Mouse (Mus musculus): ENCODE measurements at regions not wholly inside any gene's neighbourhood (a gene's known extent, or its start where the extent isn't known, plus 50 kb on each side); places are given as distances from the start of the nearest gene placed in this dataset.

DNA sequence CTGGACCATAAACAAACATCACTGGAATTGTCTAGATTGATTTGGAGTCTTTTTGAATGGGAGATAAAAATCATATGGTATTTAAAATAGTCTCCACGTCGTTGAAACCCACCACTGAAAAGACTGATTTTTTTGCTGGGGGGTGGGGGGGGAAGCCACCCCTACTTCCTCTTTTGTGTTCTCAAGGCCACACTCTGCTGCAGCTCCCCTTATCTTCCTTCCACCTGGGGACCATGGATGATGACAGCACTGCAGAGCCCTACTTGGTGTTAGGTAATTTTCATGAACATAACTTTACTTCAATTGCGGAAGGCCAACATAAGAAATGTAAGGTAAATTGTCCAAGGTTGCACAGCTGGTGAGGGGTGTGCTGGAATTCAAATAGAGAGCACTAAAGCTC, 232.4 kb upstream of the Vrk2 start:
- H3K27me3 ChIP-seq, result no peaks in the 10 kb centered on the region
- H3K36me3 ChIP-seq, result no peaks in the 10 kb centered on the region
- H3K9me3 ChIP-seq, result no peaks in the 10 kb centered on the region
- H3K4me2 ChIP-seq (replicated peaks), result no peak overlapping the region
- 94% methylated on average over 3 of the region's 3 CpGs for WGBS
- H3K4me3 ChIP-seq, result no peak overlapping the region
- H3K9ac ChIP-seq (replicated peaks), result no peak overlapping the region
- no peak for ATAC-seq (replicated peaks)
- H3K4me1 ChIP-seq, result peaks cover 5% of the 10 kb centered on the region; the same call in 1 of the 2 replicates
- H3K27ac ChIP-seq (replicated peaks), result no peak overlapping the region

DNA sequence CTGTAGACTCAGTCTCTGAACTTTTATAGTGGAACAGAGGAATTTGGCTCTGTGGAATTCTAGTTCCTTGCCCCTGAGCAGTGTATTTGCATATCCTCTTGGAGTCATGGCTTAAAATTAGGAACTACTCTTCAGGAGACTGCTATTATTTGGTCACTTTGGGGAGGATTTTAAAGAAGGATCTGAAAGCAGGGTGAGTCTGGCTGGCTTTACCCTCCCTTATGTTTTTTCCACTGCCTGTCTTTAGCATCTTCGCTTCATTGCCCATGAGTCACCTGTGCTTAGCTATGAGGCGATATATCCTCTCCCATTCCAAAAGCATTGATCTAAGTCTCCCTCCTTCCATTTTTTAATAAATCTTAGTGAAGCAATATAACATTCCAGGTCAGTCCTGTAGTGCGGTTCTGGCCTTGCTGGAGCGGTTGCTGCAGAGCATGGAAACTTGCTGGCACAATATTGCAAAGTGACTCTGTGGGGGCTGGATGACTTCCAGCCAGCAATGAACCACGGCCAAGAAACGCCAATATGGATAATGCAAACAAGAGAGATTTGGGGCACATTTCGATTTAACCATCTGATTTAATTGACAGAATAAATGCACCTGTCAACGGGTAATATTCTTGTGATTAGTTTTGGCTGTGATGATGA, 230.4 kb upstream of the Vrk2 start:
- no peaks in the 10 kb centered on the region for H3K9me3 ChIP-seq
- no peaks in the 10 kb centered on the region for H3K27me3 ChIP-seq
- H3K4me2 ChIP-seq (replicated peaks), result no peak overlapping the region
- ATAC-seq (replicated peaks), result no peak
- H3K36me3 ChIP-seq, result no peaks in the 10 kb centered on the region
- H3K4me1 ChIP-seq, result peaks cover 5% of the 10 kb centered on the region; the same call in 1 of the 2 replicates
- peak overlapping the region; percentile 32 for H3K27ac ChIP-seq (replicated peaks)
- 57% methylated on average over 8 of the region's 8 CpGs for WGBS
- no peak overlapping the region for H3K9ac ChIP-seq (replicated peaks)
- H3K4me3 ChIP-seq, result no peak overlapping the region

DNA sequence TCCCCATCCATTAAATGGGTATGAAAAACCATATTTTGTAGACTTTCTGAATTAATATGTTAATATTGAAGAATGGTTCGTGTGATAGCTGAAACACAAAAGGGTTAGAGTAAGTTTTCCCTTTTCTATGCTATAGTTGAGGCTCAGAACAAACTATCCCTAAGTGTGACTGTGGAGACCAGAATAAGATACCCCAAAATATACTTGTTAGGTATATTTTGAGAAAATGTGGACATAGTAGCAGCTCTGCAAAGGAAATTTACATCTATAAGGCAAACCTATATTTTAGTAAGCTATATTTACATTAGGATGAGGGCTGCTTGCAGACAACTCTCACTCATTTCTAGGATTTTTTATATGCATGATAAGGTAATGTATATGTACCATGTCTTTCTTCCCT, 227.3 kb upstream of the Vrk2 start:
- Histone ChIP-seq H3K9me3 (no peaks in the 10 kb centered on the region), H3K36me3 (no peaks in the 10 kb centered on the region), H3K4me1 (peaks cover 11% of the 10 kb centered on the region; the same call in 1 of the 2 replicates), H3K4me3 (no peak overlapping the region), H3K4me2 (replicated peaks) (no peak overlapping the region), H3K27ac (replicated peaks) (no peak overlapping the region), H3K27me3 (no peaks in the 10 kb centered on the region), H3K9ac (replicated peaks) (no peak overlapping the region)
- ATAC-seq (replicated peaks), result no peak
- 64% methylated on average over 1 of the region's 1 CpGs for WGBS

DNA sequence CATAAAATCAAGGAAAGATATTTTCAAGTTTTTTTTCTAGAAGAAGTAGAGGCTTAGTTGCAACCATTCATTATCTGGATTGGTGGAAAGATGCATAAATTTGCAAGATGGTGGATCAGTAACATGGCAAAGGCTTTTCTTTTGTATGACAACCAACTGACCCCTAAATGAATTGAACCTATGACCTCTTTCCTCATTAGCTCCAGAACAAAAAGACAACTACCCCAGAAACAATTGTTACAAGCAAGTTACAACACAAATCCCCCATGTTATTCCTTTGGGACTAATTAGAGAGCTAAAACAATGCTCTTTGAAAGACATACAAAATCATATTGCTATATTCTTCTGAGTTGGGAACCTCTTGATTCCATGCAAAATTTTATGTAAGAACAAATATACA, 223.5 kb upstream of the Vrk2 start:
- Histone ChIP-seq H3K27ac (replicated peaks) (no peak overlapping the region), H3K4me2 (replicated peaks) (no peak overlapping the region), H3K4me3 (no peak overlapping the region), H3K36me3 (no peaks in the 10 kb centered on the region), H3K27me3 (no peaks in the 10 kb centered on the region), H3K9ac (replicated peaks) (no peak overlapping the region), H3K4me1 (peaks cover 11% of the 10 kb centered on the region; the same call in 1 of the 2 replicates), H3K9me3 (no peaks in the 10 kb centered on the region)
- no peak for ATAC-seq (replicated peaks)

DNA sequence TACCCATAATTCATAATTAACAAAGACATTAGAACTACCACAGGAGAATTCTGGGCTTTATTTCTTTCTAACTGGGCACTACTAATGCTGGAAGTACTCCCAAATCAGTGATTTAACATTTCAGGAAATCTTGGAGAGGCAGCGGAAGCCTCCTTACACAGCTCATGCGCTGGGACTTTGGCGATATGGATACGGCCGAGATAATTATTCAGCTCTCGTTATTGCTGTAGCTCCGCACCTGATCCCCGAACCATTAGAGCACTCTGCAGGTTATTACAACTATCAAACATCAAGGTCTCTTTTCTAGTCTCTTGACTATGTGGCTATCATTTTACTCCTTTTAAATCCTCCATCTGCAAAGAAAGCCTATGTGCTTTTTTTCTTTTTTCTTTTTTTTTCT, 221.3 kb upstream of the Vrk2 start:
- H3K9me3 ChIP-seq, result no peaks in the 10 kb centered on the region
- H3K27me3 ChIP-seq, result no peaks in the 10 kb centered on the region
- no peaks in the 10 kb centered on the region for H3K36me3 ChIP-seq
- WGBS, result 49% methylated on average over 8 of the region's 8 CpGs
- ATAC-seq (replicated peaks), result peak; percentile 69; the same call in 1 of the 2 replicates
- peak overlapping the region; percentile 15; the same call in 1 of the 2 replicates for H3K4me2 ChIP-seq (replicated peaks)
- H3K27ac ChIP-seq (replicated peaks), result peak overlapping the region; percentile 55
- 0 out of 2 replicates have a peak overlapping the region, but pooled peaks have one; percentile 8 for H3K4me3 ChIP-seq
- H3K9ac ChIP-seq (replicated peaks), result no peak overlapping the region
- H3K4me1 ChIP-seq, result peaks cover 11% of the 10 kb centered on the region; the same call in 1 of the 2 replicates

DNA sequence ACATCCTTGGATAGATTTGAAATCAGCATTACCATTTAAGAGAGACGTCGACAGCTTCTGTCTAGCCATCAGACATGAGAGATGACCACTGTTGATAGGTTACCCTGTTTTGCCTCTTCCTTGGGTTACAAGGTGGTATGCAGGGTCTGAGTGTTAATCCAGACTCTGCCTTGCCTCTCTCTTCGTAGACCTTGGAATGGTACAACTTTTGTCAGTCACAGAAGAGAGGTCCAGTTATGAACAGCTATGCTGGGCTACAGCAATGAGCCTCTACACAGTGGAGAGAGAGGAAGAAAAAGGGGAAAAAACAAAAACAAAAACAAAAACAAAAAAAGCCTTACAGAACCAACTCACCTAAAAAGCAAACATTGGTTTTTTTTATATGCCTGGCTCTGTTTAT, 220.8 kb upstream of the Vrk2 start:
- no peak overlapping the region for H3K4me3 ChIP-seq
- H3K27ac ChIP-seq (replicated peaks), result no peak overlapping the region; the same call in 1 of the 2 replicates
- H3K36me3 ChIP-seq, result no peaks in the 10 kb centered on the region
- no peak overlapping the region for H3K4me2 ChIP-seq (replicated peaks)
- H3K9ac ChIP-seq (replicated peaks), result no peak overlapping the region
- 87% methylated on average over 3 of the region's 3 CpGs for WGBS
- no peaks in the 10 kb centered on the region for H3K9me3 ChIP-seq
- no peaks in the 10 kb centered on the region for H3K27me3 ChIP-seq
- H3K4me1 ChIP-seq, result peaks cover 11% of the 10 kb centered on the region; the same call in 1 of the 2 replicates
- ATAC-seq (replicated peaks), result no peak

DNA sequence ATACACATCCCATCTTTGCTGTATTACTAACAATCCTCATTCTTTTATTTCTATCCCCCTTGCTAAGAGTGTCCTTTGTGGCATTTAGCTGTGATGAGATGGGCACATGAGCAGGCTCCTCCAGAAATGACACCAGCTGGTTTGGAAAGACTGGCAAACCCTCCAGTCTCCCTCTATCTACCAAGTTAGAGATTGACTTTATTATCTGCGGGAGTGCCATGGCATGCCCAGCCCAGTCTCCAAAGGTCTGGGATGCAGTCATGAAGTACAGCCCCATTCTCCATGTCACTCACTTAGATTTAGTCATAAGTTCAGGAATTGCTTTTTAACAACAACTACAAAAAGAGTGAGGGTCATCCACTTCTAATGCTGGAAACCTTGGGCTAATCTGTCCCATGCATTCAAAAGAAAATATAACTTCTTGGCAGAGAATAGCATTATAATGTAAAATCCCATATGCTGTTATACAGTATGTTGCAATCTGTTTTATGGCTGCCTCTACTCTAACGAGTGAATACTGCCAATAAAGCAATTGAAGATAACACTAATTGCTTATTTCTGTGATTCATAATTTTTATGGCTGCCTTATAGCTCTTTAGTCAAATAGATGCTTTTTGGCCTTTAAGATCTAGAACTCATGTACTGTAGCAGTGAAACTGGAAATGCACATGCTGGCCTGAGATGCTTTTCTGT, 208.6 kb upstream of the Vrk2 start:
- Histone ChIP-seq H3K4me2 (replicated peaks) (no peak overlapping the region), H3K27ac (replicated peaks) (peak overlapping the region; percentile 80), H3K9me3 (no peaks in the 10 kb centered on the region), H3K4me1 (peaks cover 26% of the 10 kb centered on the region), H3K9ac (replicated peaks) (no peak overlapping the region), H3K27me3 (no peaks in the 10 kb centered on the region), H3K36me3 (no peaks in the 10 kb centered on the region), H3K4me3 (no peak overlapping the region)
- peak; percentile 72 for ATAC-seq (replicated peaks)
- WGBS, result 63% methylated on average over 2 of the region's 2 CpGs

DNA sequence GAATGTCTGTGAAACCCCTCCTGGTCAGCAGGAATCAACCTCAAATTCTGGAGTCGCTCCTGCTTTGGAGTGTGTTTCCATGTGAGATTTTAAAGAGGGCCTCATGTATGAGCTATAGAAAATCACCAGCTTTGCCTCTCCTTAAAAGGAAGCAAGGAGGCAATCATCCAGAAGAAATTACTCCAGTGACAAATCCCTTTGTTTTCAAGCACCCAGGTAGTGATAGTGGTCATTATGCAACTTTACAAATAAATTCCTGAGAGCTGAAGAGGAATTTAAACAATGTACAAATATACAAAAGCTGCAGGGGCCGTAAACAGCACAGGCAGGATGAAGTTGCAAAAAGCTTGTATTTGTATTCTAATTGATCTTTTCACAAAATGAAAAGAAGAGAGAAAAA, 206.5 kb upstream of the Vrk2 start:
- no peak overlapping the region for H3K4me3 ChIP-seq
- no peaks in the 10 kb centered on the region for H3K27me3 ChIP-seq
- peaks cover 13% of the 10 kb centered on the region; the same call in 1 of the 2 replicates for H3K4me1 ChIP-seq
- H3K9me3 ChIP-seq, result no peaks in the 10 kb centered on the region
- no peak overlapping the region for H3K4me2 ChIP-seq (replicated peaks)
- ATAC-seq (replicated peaks), result no peak
- no peak overlapping the region for H3K9ac ChIP-seq (replicated peaks)
- H3K36me3 ChIP-seq, result no peaks in the 10 kb centered on the region
- no peak overlapping the region for H3K27ac ChIP-seq (replicated peaks)
- WGBS, result 15% methylated on average over 2 of the region's 2 CpGs

DNA sequence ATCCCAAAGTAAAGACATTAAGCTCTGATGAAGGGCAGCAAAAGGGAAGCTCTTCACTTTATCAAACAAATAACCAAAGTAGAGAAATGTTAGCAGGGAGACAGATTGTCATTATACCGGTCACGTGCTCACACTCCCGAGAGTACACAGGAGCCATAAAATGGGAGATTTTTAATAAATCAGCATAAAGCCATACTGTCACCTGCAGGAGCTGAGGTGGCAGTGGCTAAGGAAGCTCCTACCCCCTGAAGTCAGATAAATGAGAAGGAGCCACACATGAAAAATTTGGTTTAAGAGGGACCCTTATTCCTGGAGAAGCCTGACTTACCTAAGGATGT, 200.8 kb upstream of the Vrk2 start:
- 0 out of 2 replicates have a peak overlapping the region, but pooled peaks have one; percentile 8 for H3K27ac ChIP-seq (replicated peaks)
- WGBS, result 63% methylated on average over 3 of the region's 3 CpGs
- no peak for ATAC-seq (replicated peaks)

DNA sequence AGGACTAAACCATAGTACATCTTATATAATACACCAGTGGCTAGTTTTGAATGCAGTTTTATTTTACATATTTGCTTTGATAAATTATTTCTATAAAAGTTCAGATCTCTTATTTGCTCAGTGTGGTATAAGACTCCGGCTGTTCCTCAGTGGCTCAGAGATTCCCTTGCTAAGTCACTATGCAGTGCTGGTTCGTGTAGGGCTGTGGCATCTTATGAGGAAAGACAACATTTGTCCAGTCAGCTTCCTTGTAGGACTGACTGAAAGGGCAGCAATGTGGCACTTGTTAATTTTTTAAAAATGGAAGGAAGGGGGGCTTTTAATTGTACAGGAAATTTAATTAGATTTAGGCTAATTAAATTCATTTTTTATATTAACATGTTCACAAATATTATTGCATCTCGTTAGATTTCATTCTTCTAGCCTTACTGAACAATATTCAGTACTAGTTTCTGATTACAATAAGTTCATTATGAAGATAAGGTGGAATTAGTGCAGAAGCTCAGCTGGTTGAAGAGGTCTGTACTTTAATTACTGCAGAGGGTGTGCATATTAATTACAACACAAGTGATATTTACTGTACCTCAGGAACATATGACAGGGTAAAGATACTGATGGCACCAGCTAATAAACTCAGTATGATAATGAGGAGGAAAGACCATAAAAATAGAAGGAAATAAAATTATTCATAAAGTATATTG, 200.3 kb upstream of the Vrk2 start:
- H3K27me3 ChIP-seq, result no peaks in the 10 kb centered on the region
- 69% methylated on average over 3 of the region's 3 CpGs for WGBS
- no peaks in the 10 kb centered on the region for H3K9me3 ChIP-seq
- 0 out of 2 replicates have a peak, but pooled peaks cover under 1% of the 10 kb centered on the region for H3K4me1 ChIP-seq
- H3K9ac ChIP-seq (replicated peaks), result no peak overlapping the region
- H3K4me2 ChIP-seq (replicated peaks), result no peak overlapping the region
- H3K27ac ChIP-seq (replicated peaks), result no peak overlapping the region
- no peaks in the 10 kb centered on the region for H3K36me3 ChIP-seq
- no peak for ATAC-seq (replicated peaks)
- H3K4me3 ChIP-seq, result no peak overlapping the region

More for the DNA sequence above, 200.8 kb upstream of the Vrk2 start:
- H3K36me3 ChIP-seq, result no peaks in the 10 kb centered on the region
- no peaks in the 10 kb centered on the region for H3K9me3 ChIP-seq
- H3K9ac ChIP-seq (replicated peaks), result no peak overlapping the region
- 0 out of 2 replicates have a peak, but pooled peaks cover 3% of the 10 kb centered on the region for H3K4me1 ChIP-seq
- no peaks in the 10 kb centered on the region for H3K27me3 ChIP-seq
- no peak overlapping the region for H3K4me2 ChIP-seq (replicated peaks)
- H3K4me3 ChIP-seq, result no peak overlapping the region

DNA sequence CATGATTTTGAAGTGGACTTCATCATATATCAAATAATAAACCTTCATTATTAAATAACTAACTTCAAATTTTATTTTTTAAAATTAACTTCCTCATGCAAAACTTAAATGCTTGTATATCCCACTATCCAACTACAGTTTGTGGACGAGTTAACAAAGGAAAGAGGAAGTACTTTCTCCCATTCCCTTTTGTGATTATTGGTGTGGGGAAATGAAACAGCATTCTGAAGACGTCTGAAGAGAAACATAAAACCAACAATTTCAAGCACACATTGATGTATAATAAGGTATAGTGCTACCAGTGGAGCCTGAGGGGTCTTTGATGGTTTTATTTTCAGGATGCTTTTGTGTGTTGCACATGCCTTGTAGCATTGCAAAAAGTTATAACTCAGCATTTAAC, 195.5 kb upstream of the Vrk2 start:
- Histone ChIP-seq H3K9ac (replicated peaks) (no peak overlapping the region), H3K36me3 (no peaks in the 10 kb centered on the region), H3K27ac (replicated peaks) (no peak overlapping the region), H3K4me3 (no peak overlapping the region), H3K4me1 (no peaks in the 10 kb centered on the region), H3K4me2 (replicated peaks) (no peak overlapping the region), H3K27me3 (no peaks in the 10 kb centered on the region), H3K9me3 (no peaks in the 10 kb centered on the region)
- WGBS, result 62% methylated on average over 2 of the region's 2 CpGs
- ATAC-seq (replicated peaks), result no peak

DNA sequence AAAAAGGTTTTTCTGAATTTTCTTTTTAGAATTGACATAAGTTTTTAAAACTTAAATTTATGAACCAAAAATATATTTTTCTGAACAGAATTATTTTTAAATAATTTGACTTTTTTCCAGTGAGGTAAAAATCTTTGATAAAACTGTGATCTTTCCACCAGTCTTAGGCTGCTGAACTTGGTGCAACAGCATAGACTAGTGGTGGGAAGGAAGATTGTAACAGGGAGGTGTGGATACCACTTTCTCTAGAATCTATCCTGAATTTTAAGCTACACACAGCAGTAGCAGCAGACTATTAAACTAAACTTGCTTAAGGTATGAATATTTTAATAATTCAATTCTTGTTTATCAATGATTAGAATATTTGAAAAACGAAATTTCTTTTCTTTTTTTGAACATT, 191.4 kb upstream of the Vrk2 start:
- Histone ChIP-seq H3K9ac (replicated peaks) (no peak overlapping the region), H3K4me1 (no peaks in the 10 kb centered on the region), H3K36me3 (no peaks in the 10 kb centered on the region), H3K9me3 (no peaks in the 10 kb centered on the region), H3K27ac (replicated peaks) (no peak overlapping the region), H3K27me3 (no peaks in the 10 kb centered on the region), H3K4me2 (replicated peaks) (no peak overlapping the region), H3K4me3 (no peak overlapping the region)
- peak; percentile 82 for ATAC-seq (replicated peaks)
- 28% methylated on average over 1 of the region's 1 CpGs for WGBS

Data from forebrain, embryonic 15.5 days (tissue).